Mouse (Mus musculus) heart, embryonic 14.5 days (tissue): ENCODE measurements at regions not wholly inside any gene's neighbourhood (a gene's known extent, or its start where the extent isn't known, plus 50 kb on each side); places are given as distances from the start of the nearest gene placed in this dataset.

Source experiments
- ATAC-seq: fragments of 200-750 bp; cut with Nextera tagmentation; 2 replicates; pipeline ENCODE4 v1.8.0; 2017; ENCODE audit warnings: low read depth, moderate TSS enrichment; ENCODE audit not compliant: insufficient number of reproducible peaks, insufficient read depth, low FRiP score
- H3K27ac ChIP-seq, 2 experiments: fragments of 200-500 bp in 1 of 2; fragments of 300-500 bp in 1 of 2; sonication (generic) in 1 of 2; replicated peaks in 1 of 2; 2 replicates each; pipeline ENCODE4 v1.5.1; 2012 to 2014; ENCODE audit warnings: low read depth in 2 of 2, low read length in 2 of 2, control low read depth in 1 of 2, mild to moderate bottlenecking in 1 of 2, mixed read lengths in 1 of 2; ENCODE audit not compliant: control insufficient read depth in 1 of 2, insufficient read depth in 1 of 2
- H3K27me3 ChIP-seq: fragments of 300-500 bp; sonication (generic); 2 replicates; pipeline ENCODE4 v1.6.1; 2014; ENCODE audit warnings: mild to moderate bottlenecking, low read length, control low read depth; ENCODE audit not compliant: control insufficient read depth, insufficient read depth
- H3K36me3 ChIP-seq: fragments of 300-500 bp; sonication (generic); 2 replicates; pipeline ENCODE4 v1.6.1; 2014; ENCODE audit warnings: mild to moderate bottlenecking, control low read depth, low read length, mixed read lengths; ENCODE audit not compliant: control insufficient read depth, insufficient read depth
- H3K4me1 ChIP-seq, 2 experiments: fragments of 200-500 bp in 1 of 2; fragments of 300-500 bp in 1 of 2; sonication (generic) in 1 of 2; 2 replicates each; pipeline ENCODE4 v1.6.1; 2012 to 2014; ENCODE audit warnings: low read length in 2 of 2, control low read depth in 1 of 2, mixed read lengths in 1 of 2; ENCODE audit not compliant: control insufficient read depth in 2 of 2, insufficient read depth in 2 of 2
- H3K4me2 ChIP-seq: fragments of 300-500 bp; sonication (generic); 2 replicates; pipeline ENCODE4 v1.6.1; 2014; ENCODE audit warnings: mild to moderate bottlenecking, low read length
- H3K4me3 ChIP-seq, 2 experiments: fragments of 200-500 bp in 1 of 2; fragments of 300-500 bp in 1 of 2; sonication (generic) in 1 of 2; 2 replicates each; pipeline ENCODE4 v1.5.1; 2012 to 2014; ENCODE audit warnings: low read length in 2 of 2, mild to moderate bottlenecking in 2 of 2, control low read depth in 1 of 2, low read depth in 1 of 2, moderate library complexity in 1 of 2; ENCODE audit not compliant: control insufficient read depth in 1 of 2, insufficient read depth in 1 of 2
- H3K9ac ChIP-seq: fragments of 300-500 bp; sonication (generic); 2 replicates; pipeline ENCODE4 v1.6.1; 2014; ENCODE audit warnings: mild to moderate bottlenecking, low read length
- H3K9me3 ChIP-seq: fragments of 300-500 bp; sonication (generic); 2 replicates; pipeline ENCODE4 v1.6.1; 2016; ENCODE audit warnings: low read length, control low read depth; ENCODE audit not compliant: control insufficient read depth
- WGBS: fragments of 180-500 bp; shearing (Covaris S2); extraction: QIAGEN DNeasy Blood & Tissue Kit; methylation state at CpG from one replicate; pipeline ENCODE4 v1.1.7; 2014; 5-methylcytosine and 5-hydroxymethylcytosine counted together

- H3K36me3 ChIP-seq = no peaks in the 10 kb centered on the region
- no peak overlapping the region for H3K27ac ChIP-seq
- 67% methylated on average over 3 of the region's 3 CpGs for whole genome bisulfite sequencing
- H3K9ac ChIP-seq = no peak overlapping the region
- no peaks in the 10 kb centered on the region; a peak in 1 of 4 replicates for H3K4me1 ChIP-seq
- H3K4me3 ChIP-seq = no peak overlapping the region
- no peaks in the 10 kb centered on the region for H3K27me3 ChIP-seq
- no peaks in the 10 kb centered on the region for H3K9me3 ChIP-seq
- no peak for ATAC-seq
- no peak overlapping the region for H3K4me2 ChIP-seq
Observed at GRCm38 (mm10) chr13:72445336-72445735, 183.3 kb upstream of the Irx2 start.

- H3K4me2 ChIP-seq = no peak overlapping the region
- no peak overlapping the region for H3K4me3 ChIP-seq
- H3K36me3 ChIP-seq = no peaks in the 10 kb centered on the region
- no peak overlapping the region for H3K9ac ChIP-seq
- H3K27me3 ChIP-seq = no peaks in the 10 kb centered on the region
- no peaks in the 10 kb centered on the region; a peak in 1 of 4 replicates for H3K4me1 ChIP-seq
- WGBS = 76% methylated on average over 5 of the region's 5 CpGs
- no peak for ATAC-seq
- H3K9me3 ChIP-seq = no peaks in the 10 kb centered on the region
- H3K27ac ChIP-seq = no peak overlapping the region
Observed at GRCm38 (mm10) chr13:72448458-72449058, 180.1 kb upstream of the Irx2 start.

GRCm38 (mm10) chr13:72495353-72495752 lies 133.3 kb upstream of the Irx2 start:
- Histone ChIP-seq H3K9me3 (no peaks in the 10 kb centered on the region), H3K27ac (no peak overlapping the region), H3K4me3 (no peak overlapping the region), H3K4me2 (no peak overlapping the region), H3K4me1 (peaks cover 2 to 4% of the 10 kb centered on the region in 2 experiments; a peak in 2 of 4 replicates), H3K27me3 (no peaks in the 10 kb centered on the region), H3K9ac (no peak overlapping the region), H3K36me3 (no peaks in the 10 kb centered on the region)
- WGBS = 83% methylated on average over 7 of the region's 7 CpGs
- no peak for ATAC-seq

GRCm38 (mm10) chr13:72497036-72497435 lies 131.6 kb upstream of the Irx2 start:
- H3K4me3 ChIP-seq = no peak overlapping the region
- ATAC-seq = no peak
- no peaks in the 10 kb centered on the region for H3K27me3 ChIP-seq
- 68% methylated on average over 5 of the region's 5 CpGs for WGBS
- H3K27ac ChIP-seq = no peak overlapping the region
- H3K4me1 ChIP-seq = peaks cover 2 to 4% of the 10 kb centered on the region in 2 experiments; a peak in 2 of 4 replicates
- peak overlapping the region; percentile 14; the same call in 1 of the 2 replicates for H3K4me2 ChIP-seq
- H3K9ac ChIP-seq = no peak overlapping the region
- H3K36me3 ChIP-seq = no peaks in the 10 kb centered on the region
- no peaks in the 10 kb centered on the region for H3K9me3 ChIP-seq

- H3K9me3 ChIP-seq = no peaks in the 10 kb centered on the region
- H3K4me3 ChIP-seq = no peak overlapping the region
- no peaks in the 10 kb centered on the region for H3K36me3 ChIP-seq
- ATAC-seq = no peak
- WGBS = 4% methylated on average over 10 of the region's 10 CpGs
- H3K27me3 ChIP-seq = no peaks in the 10 kb centered on the region
- peaks cover 2 to 4% of the 10 kb centered on the region in 2 experiments; a peak in 2 of 4 replicates for H3K4me1 ChIP-seq
- peak overlapping the region; percentile 14; the same call in 1 of the 2 replicates for H3K4me2 ChIP-seq
- no peak overlapping the region for H3K27ac ChIP-seq
- H3K9ac ChIP-seq = no peak overlapping the region
Observed at GRCm38 (mm10) chr13:72497521-72497920, 131.1 kb upstream of the Irx2 start.

GRCm38 (mm10) chr13:72505954-72506353 lies 122.7 kb upstream of the Irx2 start:
- Histone ChIP-seq H3K4me2 (no peak overlapping the region), H3K27me3 (no peaks in the 10 kb centered on the region), H3K36me3 (no peaks in the 10 kb centered on the region), H3K9me3 (no peaks in the 10 kb centered on the region), H3K4me1 (no peaks in the 10 kb centered on the region), H3K9ac (no peak overlapping the region), H3K27ac (no peak overlapping the region), H3K4me3 (no peak overlapping the region)
- no peak for ATAC-seq
- 77% methylated on average over 4 of the region's 4 CpGs for WGBS

GRCm38 (mm10) chr13:72538633-72539032 lies 90.0 kb upstream of the Irx2 start:
- no peaks in the 10 kb centered on the region for H3K9me3 ChIP-seq
- no peak overlapping the region for H3K27ac ChIP-seq
- no peaks in the 10 kb centered on the region for H3K36me3 ChIP-seq
- H3K9ac ChIP-seq = no peak overlapping the region
- no peak overlapping the region for H3K4me2 ChIP-seq
- no peak overlapping the region for H3K4me3 ChIP-seq
- H3K4me1 ChIP-seq = no peaks in the 10 kb centered on the region; a peak in 2 of 4 replicates
- WGBS = 86% methylated on average over 4 of the region's 4 CpGs
- no peak for ATAC-seq
- no peaks in the 10 kb centered on the region for H3K27me3 ChIP-seq

GRCm38 (mm10) chr13:72541706-72542105 lies 86.9 kb upstream of the Irx2 start:
- no peaks in the 10 kb centered on the region for H3K9me3 ChIP-seq
- 72% methylated on average over 3 of the region's 3 CpGs for WGBS
- H3K4me3 ChIP-seq = no peak overlapping the region
- H3K27me3 ChIP-seq = no peaks in the 10 kb centered on the region
- no peaks in the 10 kb centered on the region for H3K36me3 ChIP-seq
- H3K4me2 ChIP-seq = no peak overlapping the region
- no peak overlapping the region for H3K9ac ChIP-seq
- no peak for ATAC-seq
- no peaks in the 10 kb centered on the region; a peak in 2 of 4 replicates for H3K4me1 ChIP-seq
- H3K27ac ChIP-seq = no peak overlapping the region
